Mouse (Mus musculus) cerebral cortex, adult 2 months (tissue): ENCODE results near the gene Ttc36.

Experiments
- WGBS: fragments of 180-500 bp; shearing (Covaris S2); methylation state at CpG from one replicate; pipeline ENCODE4 v1.1.7; 2018; 5-methylcytosine and 5-hydroxymethylcytosine counted together

Ttc36 gene

DNA sequence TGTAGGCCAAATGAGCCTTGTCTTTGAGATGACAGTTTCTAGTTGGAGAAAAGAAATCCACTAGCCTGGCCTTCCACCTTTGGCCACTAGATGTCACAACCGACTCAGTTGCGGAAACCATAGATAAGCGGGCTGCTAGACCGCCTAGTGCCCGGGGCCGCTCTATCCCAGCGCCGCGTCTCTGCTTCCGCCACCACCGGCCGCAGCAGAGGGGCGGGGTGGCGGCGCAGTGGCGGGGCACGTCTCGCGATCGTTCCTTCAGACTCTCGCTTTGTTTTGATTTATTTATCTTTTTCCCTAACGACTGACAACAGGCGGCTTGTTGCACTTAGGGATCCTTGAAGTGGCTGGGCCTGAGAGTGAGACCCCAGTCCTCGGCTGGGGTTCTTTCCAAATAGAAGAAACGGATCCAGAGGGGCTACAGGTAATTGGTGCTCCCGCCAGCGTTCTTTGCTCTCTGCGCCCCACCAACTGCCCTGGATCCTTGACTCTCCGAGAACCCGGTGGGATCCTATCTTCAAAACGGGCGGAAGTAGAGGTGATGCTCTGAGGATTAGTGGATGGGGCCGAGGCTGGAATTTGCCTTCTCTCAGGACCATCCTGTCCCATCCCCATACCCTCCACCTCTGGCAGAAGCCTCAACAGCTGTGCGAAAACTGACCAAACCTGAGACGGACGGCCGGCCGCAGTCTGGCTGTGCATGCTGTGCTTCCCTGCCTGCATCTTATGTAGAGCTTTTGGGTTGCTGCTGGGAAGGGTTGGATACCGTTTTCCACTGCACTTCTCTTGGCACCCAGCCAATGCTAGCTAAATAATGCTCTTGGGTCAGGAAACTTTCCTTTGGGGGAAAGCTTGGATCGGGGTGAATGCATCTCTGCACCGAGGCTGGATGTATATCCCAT is 29.9 kb downstream of the Ttc36 start:
- WGBS, result under 1% methylated on average over 41 of the region's 41 CpGs

DNA sequence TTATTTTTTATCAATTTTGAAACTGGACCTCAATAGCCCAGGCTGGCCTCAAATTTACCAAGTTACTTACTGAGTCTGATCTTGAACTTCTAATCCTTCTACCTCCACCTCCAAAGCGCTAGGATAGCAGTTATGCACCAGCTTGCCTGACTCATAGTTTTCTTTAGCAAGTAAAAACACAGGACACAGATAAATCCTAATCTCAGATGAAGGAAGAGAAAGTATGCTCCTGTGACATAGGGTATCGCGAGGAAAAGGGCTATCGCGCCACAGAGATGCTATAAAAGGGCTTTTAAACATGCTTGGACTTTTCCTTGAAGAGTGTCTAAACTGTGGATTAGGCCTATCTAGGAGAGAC is 30.5 kb downstream of the Ttc36 start:
- WGBS, result 24% methylated on average over 5 of the region's 5 CpGs

DNA sequence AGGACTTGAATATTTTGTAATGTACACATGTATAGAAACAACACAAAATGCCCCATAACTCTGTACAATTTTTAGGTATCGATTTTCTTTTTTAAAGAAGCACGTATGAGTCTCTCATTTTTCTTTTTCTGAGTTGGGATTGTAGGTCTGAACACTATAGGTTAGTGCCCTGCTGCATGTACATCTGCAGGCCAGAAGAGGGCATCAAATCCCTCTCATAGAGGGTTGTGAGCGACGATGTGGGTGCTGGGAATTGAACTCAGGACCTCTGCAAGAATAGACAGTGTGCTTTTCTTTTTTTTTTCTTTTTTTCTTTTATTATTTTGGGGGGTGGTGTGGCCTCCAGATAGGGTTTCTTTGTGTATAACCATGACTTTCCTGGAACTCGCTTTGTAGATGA is 31.5 kb downstream of the Ttc36 start:
- WGBS, result 94% methylated on average over 5 of the region's 5 CpGs

DNA sequence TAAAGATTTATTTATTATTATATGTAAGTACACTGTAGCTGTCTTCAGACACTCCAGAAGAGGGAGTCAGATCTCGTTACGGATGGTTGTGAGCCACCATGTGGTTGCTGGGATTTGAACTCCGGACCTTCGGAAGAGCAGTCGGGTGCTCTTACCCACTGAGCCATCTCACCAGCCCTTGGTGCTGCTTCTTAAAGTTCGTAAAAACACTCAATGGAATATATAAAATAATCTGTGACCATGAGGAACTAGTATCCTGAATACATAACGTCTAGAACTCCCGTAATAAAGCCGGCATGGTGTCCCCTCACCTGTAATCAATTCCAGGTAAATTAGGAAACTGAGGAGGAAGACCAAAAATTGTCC is 34.9 kb downstream of the Ttc36 start:
- WGBS, result 36% methylated on average over 8 of the region's 9 CpGs

DNA sequence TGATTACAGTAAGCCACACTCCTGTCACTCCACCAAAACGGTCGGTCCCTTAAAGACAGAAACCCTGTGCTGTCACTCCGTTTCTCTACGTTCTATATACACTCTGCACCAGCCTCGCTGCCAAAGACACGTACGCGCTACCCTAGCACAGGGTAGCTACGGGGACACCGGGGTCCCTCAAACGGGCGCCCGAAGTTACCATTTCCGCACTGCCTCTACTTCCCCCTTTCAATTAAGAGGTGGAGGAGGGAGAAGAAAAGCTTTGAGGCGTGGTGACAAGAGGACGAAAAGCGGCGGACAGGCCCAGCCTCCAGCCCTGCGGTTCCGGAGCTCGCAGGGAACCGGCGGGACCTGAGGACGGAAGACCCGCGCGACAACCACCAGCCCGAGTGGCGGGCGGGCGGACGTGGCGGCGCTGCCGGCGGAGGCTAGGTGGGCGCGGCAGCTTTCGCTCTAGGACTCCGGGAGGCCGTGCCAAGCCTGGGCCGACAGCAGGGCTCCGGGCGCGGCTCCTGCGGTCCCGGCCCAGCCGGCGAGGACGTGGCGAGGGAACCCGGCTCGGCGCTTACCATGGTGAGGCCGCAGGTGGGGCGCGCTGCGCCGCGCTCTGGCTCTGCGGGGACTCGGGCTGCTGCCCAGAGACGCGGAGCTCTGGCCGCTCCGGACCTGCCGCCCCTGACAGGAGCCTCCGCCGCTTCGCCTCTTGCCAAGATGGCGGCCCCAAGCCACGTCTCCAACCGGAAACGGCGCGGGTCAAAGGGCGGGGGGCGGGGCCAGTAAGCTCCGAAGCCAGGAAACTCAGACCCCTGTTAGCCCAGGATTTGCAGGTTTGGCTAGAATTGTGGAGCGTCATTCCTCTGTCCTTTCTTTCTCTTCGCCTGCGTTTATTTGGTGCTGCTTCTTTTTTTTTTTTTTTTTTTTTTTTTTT is 35.5 kb downstream of the Ttc36 start, which contains the start of the genes Arcn1 and Ift46:
Gene Arcn1, minus strand, starts transcription at position 745 of the 928 bp plus-strand sequence.
Gene Ift46, plus strand, starts transcription at position 808 of the 928 bp plus-strand sequence.
- under 1% methylated on average over 81 of the region's 82 CpGs for WGBS

DNA sequence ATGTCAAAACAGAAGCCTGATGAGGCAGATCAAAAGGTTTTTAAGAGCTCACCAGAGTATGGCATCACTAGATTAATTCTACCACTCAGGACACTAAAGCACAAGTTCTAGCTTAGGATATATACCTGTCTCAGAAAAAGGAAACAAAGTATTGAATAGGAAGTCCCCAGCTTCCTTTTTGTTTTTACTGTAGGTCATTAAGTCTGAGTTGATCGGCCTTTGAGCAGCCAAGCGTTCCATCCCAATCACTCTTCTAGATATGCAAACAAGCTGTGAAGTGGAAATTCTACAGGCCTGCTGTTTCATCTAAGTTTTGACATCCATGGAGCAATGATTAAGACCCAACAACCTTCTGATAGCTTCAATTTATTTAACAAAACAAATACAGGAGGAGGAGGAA is 42.0 kb downstream of the Ttc36 start:
- 65% methylated on average over 2 of the region's 2 CpGs for WGBS
